Mouse (Mus musculus): Measurements from ENCODE around the gene Gm3373. TPM values are rescaled to one million over a fixed set of nuclear protein-coding genes. Genes with fewer than 3 reads are reported as not detected.

Gm3373 gene
- 0.42 and 0.66 TPM in 2 replicates for polyA plus RNA-seq (2012; rRNA removed)

GRCm38 (mm10) chr14:5741477-5741876 is at the start of gene Gm3373:
Gene Gm3373 (minus strand): TSS chr14:5741577.

DNA sequence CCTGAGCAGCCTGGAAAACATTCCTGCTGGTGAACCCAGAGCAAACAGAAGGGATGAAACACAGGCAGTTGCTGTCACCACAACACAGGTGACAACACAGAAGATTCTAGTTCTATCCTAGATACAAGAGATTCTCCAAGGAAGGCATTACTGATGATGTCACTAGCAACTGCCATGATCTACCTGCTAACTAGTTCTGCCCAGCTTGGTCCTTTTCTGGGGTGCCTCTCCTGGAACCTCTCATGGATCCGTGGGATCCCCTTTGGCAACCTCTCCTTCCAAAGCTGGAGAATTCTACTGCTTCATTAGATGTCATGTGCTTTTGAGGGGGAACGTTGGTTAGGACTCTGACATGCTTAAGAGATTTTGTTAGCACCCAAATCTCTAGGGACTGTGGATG is 54.0 kb downstream of the Gm3373 start, which contains the start of gene Gm9603:
TSS of gene Gm9603 (minus strand) at position 101 of the 400 bp plus-strand sequence.

Other genes starting within 250 kb of the Gm3373 start
- 2.3 and 4.2 TPM in 2 replicates for gene Gm3488, start 239.9 kb downstream of the Gm3373 start, polyA plus RNA-seq (2012; rRNA removed)
- gene Gm3532, start 203.1 kb downstream of the Gm3373 start, polyA plus RNA-seq (2012; rRNA removed), result 0.04 TPM in 1 of 2 replicates, not detected in the other
- not detected in 2 replicates for gene Gm8265, start 108.5 kb downstream of the Gm3373 start, polyA plus RNA-seq (2012; rRNA removed)
- gene Gm9603, start 54.1 kb downstream of the Gm3373 start, polyA plus RNA-seq (2012; rRNA removed), result not detected in 2 replicates
- gene Gm3383, start 66.4 kb upstream of the Gm3373 start, polyA plus RNA-seq (2012; rRNA removed), result 3.3 and 4.1 TPM in 2 replicates
- not detected in 2 replicates for gene Gm3424, start 88.8 kb upstream of the Gm3373 start, polyA plus RNA-seq (2012; rRNA removed)
- 0.07 and 0.16 TPM in 2 replicates for gene Gm8237, start 138.8 kb upstream of the Gm3373 start, polyA plus RNA-seq (2012; rRNA removed)
- 0.26 and 0.80 TPM in 2 replicates for gene Gm3248, start 220.2 kb upstream of the Gm3373 start, polyA plus RNA-seq (2012; rRNA removed)
- gene Gm3453, start 237.6 kb upstream of the Gm3373 start, polyA plus RNA-seq (2012; rRNA removed), result not detected in 2 replicates